Mouse (Mus musculus): ENCODE measurements around the gene B3galt5.

The B3galt5 gene

GRCm38 (mm10) chr16:96272929-96273619 is 37.5 kb downstream of the B3galt5 start:
- no peak for DNase-seq

GRCm38 (mm10) chr16:96276596-96276995 is 41.0 kb downstream of the B3galt5 start:
- DNase-seq = no peak

- peak; percentile 37 to 52 for DNase-seq
Observed at GRCm38 (mm10) chr16:96278491-96279224, 43.1 kb downstream of the B3galt5 start.

GRCm38 (mm10) chr16:96280719-96281605 is 45.4 kb downstream of the B3galt5 start:
- DNase-seq = peak; percentile 56 to 70

GRCm38 (mm10) chr16:96282566-96282965 is 47.0 kb downstream of the B3galt5 start:
- DNase-seq = no peak

- no peak for DNase-seq
Observed at GRCm38 (mm10) chr16:96291885-96292284, 56.3 kb downstream of the B3galt5 start.

GRCm38 (mm10) chr16:96292530-96293173 is 57.1 kb downstream of the B3galt5 start:
- no peak for DNase-seq

GRCm38 (mm10) chr16:96298075-96298474 is 62.5 kb downstream of the B3galt5 start:
- DNase-seq = no peak

- DNase-seq = no peak
Observed at GRCm38 (mm10) chr16:96298574-96298973, 63.0 kb downstream of the B3galt5 start.

- no peak for DNase-seq
Observed at GRCm38 (mm10) chr16:96303356-96303755, 67.8 kb downstream of the B3galt5 start.

- no peak for DNase-seq
Observed at GRCm38 (mm10) chr16:96304438-96304837, 68.8 kb downstream of the B3galt5 start.

- DNase-seq = no peak
Observed at GRCm38 (mm10) chr16:96306905-96307304, 71.3 kb downstream of the B3galt5 start.

- DNase-seq = no peak
Observed at GRCm38 (mm10) chr16:96317803-96318202, 82.2 kb downstream of the B3galt5 start.

- DNase-seq = peak; percentile 42
Observed at GRCm38 (mm10) chr16:96322739-96323138, 87.1 kb downstream of the B3galt5 start.

- DNase-seq = peak; percentile 62 to 79
Observed at GRCm38 (mm10) chr16:96323166-96323565, 87.6 kb downstream of the B3galt5 start.

GRCm38 (mm10) chr16:96326110-96326999 is 90.8 kb downstream of the B3galt5 start:
- DNase-seq = peak; percentile 76 to 78

GRCm38 (mm10) chr16:96327251-96327650 is 91.7 kb downstream of the B3galt5 start:
- peak; percentile 67 to 76 for DNase-seq

GRCm38 (mm10) chr16:96339570-96339969 is 104.0 kb downstream of the B3galt5 start:
- DNase-seq = no peak

GRCm38 (mm10) chr16:96341269-96341668 is 105.7 kb downstream of the B3galt5 start:
- peak in 1 of 2 experiments; percentile 75 for DNase-seq

- no peak for DNase-seq
Observed at GRCm38 (mm10) chr16:96341945-96342344, 106.3 kb downstream of the B3galt5 start.

GRCm38 (mm10) chr16:96345117-96345516 is 109.5 kb downstream of the B3galt5 start:
- DNase-seq = peak; percentile 75 to 89

- DNase-seq = no peak
Observed at GRCm38 (mm10) chr16:96348070-96348469, 112.5 kb downstream of the B3galt5 start.

Measured in kidney, postnatal 36 days (tissue).